Mouse (Mus musculus) bone marrow, adult 2 months (tissue): ENCODE measurements around the gene Gnl3. TPM values are rescaled to one million over a fixed set of nuclear protein-coding genes. Genes with fewer than 3 reads are reported as not detected.

ENCODE experiments used
- H3K27ac ChIP-seq: fragments of 200-500 bp; 2 replicates; pipeline ENCODE4 v1.5.1; 2012; ENCODE audit warnings: low read depth, mild to moderate bottlenecking, control low read depth, inconsistent platforms, low read length; ENCODE audit not compliant: control insufficient read depth, poor library complexity, insufficient read depth
- H3K4me1 ChIP-seq: fragments of 200-500 bp; 2 replicates; pipeline ENCODE4 v1.6.1; 2011; ENCODE audit warnings: low read length; ENCODE audit not compliant: control insufficient read depth, insufficient read depth
- H3K4me3 ChIP-seq: fragments of 200-500 bp; replicated peaks from 2 replicates; pipeline ENCODE3; 2011; ENCODE audit warnings: mild to moderate bottlenecking, low read depth, low read length, control low read depth; ENCODE audit not compliant: control insufficient read depth
- CTCF ChIP-seq: fragments of 200-500 bp; IDR thresholded peaks from 2 replicates; pipeline ENCODE4 v1.5.1; 2011; ENCODE audit warnings: low read length, control low read depth; ENCODE audit not compliant: control insufficient read depth, insufficient read depth
- POLR2A ChIP-seq: fragments of 200-500 bp; IDR thresholded peaks from 2 replicates; pipeline ENCODE4 v1.6.1; 2011; ENCODE audit warnings: low read depth, mild to moderate bottlenecking, control low read depth, low read length, borderline replicate concordance; ENCODE audit not compliant: control insufficient read depth
- WGBS: fragments of 180-500 bp; shearing (Covaris S2); methylation state at CpG from one replicate; pipeline ENCODE4 v1.1.7; 2018; 5-methylcytosine and 5-hydroxymethylcytosine counted together
- polyA plus RNA-seq: library from polyadenylated mRNA; stranded (reverse); fragments of >200 nt; gene quantifications from 2 replicates; pipeline ENCODE4 v1.2.4, GENCODE M21; 2011; ENCODE audit warnings: low replicate concordance; ENCODE audit not compliant: missing spikeins, insufficient read depth, insufficient read length

Gene Gnl3
- 56.0 and 119 TPM in 2 replicates for polyA plus RNA-seq

- TF ChIP-seq POLR2A, result peak; percentile 81; the same call in 1 of the 2 replicates
- no peak for TF ChIP-seq CTCF
- H3K27ac ChIP-seq, result peak within 1 kb of the TSS; percentile 96
- under 1% methylated on average over 53 of the region's 53 CpGs for WGBS
- H3K4me1 ChIP-seq, result peaks cover 2% of the 10 kb centered on the region; the same call in 1 of the 2 replicates
- peak within 1 kb of the TSS; percentile 98 for H3K4me3 ChIP-seq
Observed at GRCm38 (mm10) chr14:31018860-31019291, at the start of gene Gnl3, which contains the start of gene Pbrm1. Gene Gnl3 (minus strand): TSS chr14:31019152. Gene Pbrm1 (plus strand): TSS chr14:31019138.

GRCm38 (mm10) chr14:31062277-31062676 is 43.3 kb upstream of the Gnl3 start:
- Histone ChIP-seq H3K4me1 (no peaks in the 10 kb centered on the region), H3K27ac (no peak overlapping the region), H3K4me3 (no peak overlapping the region)
- no peak for TF ChIP-seq POLR2A
- WGBS, result 56% methylated on average over 1 of the region's 1 CpGs

GRCm38 (mm10) chr14:31045817-31046216 is 26.9 kb upstream of the Gnl3 start:
- Histone ChIP-seq H3K27ac (no peak overlapping the region), H3K4me1 (no peaks in the 10 kb centered on the region; the same call in 1 of the 2 replicates), H3K4me3 (no peak overlapping the region)
- TF ChIP-seq POLR2A (no peak), CTCF (no peak)
- 71% methylated on average over 1 of the region's 1 CpGs for WGBS

GRCm38 (mm10) chr14:31045296-31045695 is 26.3 kb upstream of the Gnl3 start:
- 81% methylated on average over 5 of the region's 5 CpGs for WGBS
- Histone ChIP-seq H3K4me1 (no peaks in the 10 kb centered on the region; the same call in 1 of the 2 replicates), H3K4me3 (no peak overlapping the region), H3K27ac (no peak overlapping the region)
- TF ChIP-seq POLR2A (no peak), CTCF (no peak)

- 77% methylated on average over 3 of the region's 3 CpGs for WGBS
- TF ChIP-seq POLR2A (no peak), CTCF (peak; percentile 30; the same call in 1 of the 2 replicates)
- no peaks in the 10 kb centered on the region for H3K4me1 ChIP-seq
- no peak overlapping the region for H3K27ac ChIP-seq
- no peak overlapping the region for H3K4me3 ChIP-seq
Observed at GRCm38 (mm10) chr14:31025785-31026184, 6.8 kb upstream of the Gnl3 start.

- Histone ChIP-seq H3K4me1 (peaks cover 2% of the 10 kb centered on the region; the same call in 1 of the 2 replicates), H3K27ac (no peak overlapping the region), H3K4me3 (no peak overlapping the region)
- TF ChIP-seq CTCF (no peak), POLR2A (no peak)
- WGBS, result 36% methylated on average over 1 of the region's 1 CpGs
Observed at GRCm38 (mm10) chr14:31022579-31022978, 3.6 kb upstream of the Gnl3 start.

GRCm38 (mm10) chr14:31019331-31020205 is 616 bp upstream of the Gnl3 start:
- H3K27ac ChIP-seq, result peak overlapping the region; percentile 96
- peak; percentile 71; the same call in 1 of the 2 replicates for TF ChIP-seq POLR2A
- TF ChIP-seq CTCF, result no peak
- peak overlapping the region; percentile 73 for H3K4me3 ChIP-seq
- peaks cover 2% of the 10 kb centered on the region; the same call in 1 of the 2 replicates for H3K4me1 ChIP-seq
- 6% methylated on average over 56 of the region's 56 CpGs for WGBS

GRCm38 (mm10) chr14:31017854-31018253 is 1.1 kb downstream of the Gnl3 start:
- no peak for TF ChIP-seq POLR2A
- TF ChIP-seq CTCF, result peak; percentile 20; the same call in 1 of the 2 replicates
- Histone ChIP-seq H3K4me3 (peak overlapping the region; percentile 98), H3K4me1 (peaks cover 2% of the 10 kb centered on the region; the same call in 1 of the 2 replicates), H3K27ac (no peak overlapping the region)
- 0% methylated on average over 2 of the region's 2 CpGs for WGBS
